Mouse (Mus musculus) bone marrow, adult 2 months (tissue): ENCODE measurements at regions not wholly inside any gene's neighbourhood (a gene's known extent, or its start where the extent isn't known, plus 50 kb on each side); places are given as distances from the start of the nearest gene placed in this dataset.

Experiments used
- H3K27ac ChIP-seq: fragments of 200-500 bp; 2 replicates; pipeline ENCODE4 v1.5.1; 2012; ENCODE audit warnings: low read depth, mild to moderate bottlenecking, control low read depth, inconsistent platforms, low read length; ENCODE audit not compliant: control insufficient read depth, poor library complexity, insufficient read depth
- H3K4me1 ChIP-seq: fragments of 200-500 bp; 2 replicates; pipeline ENCODE4 v1.6.1; 2011; ENCODE audit warnings: low read length; ENCODE audit not compliant: control insufficient read depth, insufficient read depth
- H3K4me3 ChIP-seq: fragments of 200-500 bp; replicated peaks from 2 replicates; pipeline ENCODE3; 2011; ENCODE audit warnings: mild to moderate bottlenecking, low read depth, low read length, control low read depth; ENCODE audit not compliant: control insufficient read depth
- CTCF ChIP-seq: fragments of 200-500 bp; IDR thresholded peaks from 2 replicates; pipeline ENCODE4 v1.5.1; 2011; ENCODE audit warnings: low read length, control low read depth; ENCODE audit not compliant: control insufficient read depth, insufficient read depth
- POLR2A ChIP-seq: fragments of 200-500 bp; IDR thresholded peaks from 2 replicates; pipeline ENCODE4 v1.6.1; 2011; ENCODE audit warnings: low read depth, mild to moderate bottlenecking, control low read depth, low read length, borderline replicate concordance; ENCODE audit not compliant: control insufficient read depth
- WGBS: fragments of 180-500 bp; shearing (Covaris S2); methylation state at CpG from one replicate; pipeline ENCODE4 v1.1.7; 2018; 5-methylcytosine and 5-hydroxymethylcytosine counted together

DNA sequence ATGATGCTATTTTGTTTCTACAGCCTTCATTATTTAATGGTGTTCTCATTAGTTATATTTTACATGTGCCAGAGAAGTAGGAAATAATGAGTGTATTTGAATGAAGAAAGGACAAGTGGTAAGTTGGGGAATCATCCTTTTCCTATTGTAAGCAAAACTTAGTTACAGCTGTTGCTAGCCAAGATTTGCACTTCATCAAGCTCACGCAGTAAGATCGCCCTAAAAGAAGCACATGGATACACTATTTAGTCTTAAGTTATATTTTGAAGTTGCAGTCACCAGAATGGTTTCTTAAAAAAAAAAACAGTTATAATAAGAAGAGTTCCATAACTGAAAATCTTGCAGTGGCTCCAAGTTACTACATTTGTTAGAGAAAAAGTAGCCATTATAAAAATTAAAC, 410.3 kb upstream of the Cntn6 start:
- Histone ChIP-seq H3K27ac (no peak overlapping the region), H3K4me3 (no peak overlapping the region), H3K4me1 (no peaks in the 10 kb centered on the region)
- 84% methylated on average over 2 of the region's 2 CpGs for WGBS
- TF ChIP-seq POLR2A, result no peak
- TF ChIP-seq CTCF, result no peak

GRCm38 (mm10) chr6:104108386-104108785, 384.2 kb upstream of the Cntn6 start:
- 72% methylated on average over 5 of the region's 5 CpGs for WGBS
- Histone ChIP-seq H3K4me3 (no peak overlapping the region), H3K27ac (no peak overlapping the region), H3K4me1 (no peaks in the 10 kb centered on the region)
- TF ChIP-seq POLR2A, result no peak
- TF ChIP-seq CTCF, result no peak
